10 mouse cellular contexts compared by ENCODE assay signal in the genomic region with DNA sequence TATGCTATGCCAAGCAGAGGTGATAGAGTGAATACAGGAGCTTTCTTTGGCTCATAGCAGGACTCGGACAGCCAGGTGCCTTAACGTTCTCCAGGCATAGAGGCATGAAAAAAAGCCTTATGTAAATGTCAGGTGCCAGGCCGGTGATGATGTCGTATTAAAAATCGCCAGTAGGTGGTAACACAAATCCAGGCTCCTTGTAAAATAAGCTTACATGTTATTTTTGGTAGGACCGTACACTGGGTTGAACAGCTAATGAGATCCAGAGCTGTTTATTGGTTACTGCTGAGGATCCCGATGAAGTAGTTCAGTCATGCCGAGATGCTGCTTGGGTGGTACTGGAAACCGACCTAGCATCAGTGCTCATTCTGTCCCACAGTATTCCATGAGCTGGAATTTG.
DNase-seq lines count a peak whose midpoint lies in the region; ATAC-seq and TF ChIP-seq lines count a peak whose summit lies in the region.
"Had no signal": no experiment of that assay in that cellular context is flagged by ENCODE, and none has a peak within 500 bp of the region (broad histone marks: within the 10 kb centered on the region; RNA-seq: fewer than 3 reads in every experiment).

No protein-coding gene starts in this region.

- no peaks in the 10 kb centered on the region for H3K9me3 ChIP-seq in kidney, embryonic 14.5 days (ENCODE audit: control insufficient read depth, low read length)
- H3K9me3 ChIP-seq in limb, embryonic 15.5 days = no peaks in the 10 kb centered on the region
- no peaks in the 10 kb centered on the region for H3K9me3 ChIP-seq in hindbrain, embryonic 12.5 days (replicated peaks)

- H3K4me2 ChIP-seq in kidney, embryonic 14.5 days (replicated peaks; ENCODE audit: low read depth, low read length) = no peak overlapping the region
- 0 out of 2 replicates have a peak overlapping the region, but pooled peaks have one; percentile 0 for H3K4me2 ChIP-seq in limb, embryonic 15.5 days
- H3K4me2 ChIP-seq in hindbrain, embryonic 12.5 days (replicated peaks) = no peak overlapping the region

- TF ChIP-seq POLR2A in kidney, adult 2 months (IDR thresholded peaks at IDR 0.05; ENCODE audit: low read depth, low read length) = no peak

- no peaks in the 10 kb centered on the region for H3K4me1 ChIP-seq in kidney, adult 2 months (ENCODE audit: control insufficient read depth, insufficient read depth, low read length)
- H3K4me1 ChIP-seq in kidney, embryonic 14.5 days (ENCODE audit: control insufficient read depth, insufficient read depth, low read length) = no peaks in the 10 kb centered on the region
- H3K4me1 ChIP-seq in limb, embryonic 15.5 days = peaks cover 15% of the 10 kb centered on the region
- H3K4me1 ChIP-seq in hindbrain, embryonic 12.5 days = no peaks in the 10 kb centered on the region

- 58% methylated on average over 9 of the region's 9 CpGs for WGBS in kidney, adult 2 months
- 71% methylated on average over 9 of the region's 9 CpGs for WGBS in kidney, embryonic 14.5 days
- 32% methylated on average over 9 of the region's 9 CpGs for WGBS in limb, embryonic 15.5 days
- 72% methylated on average over 9 of the region's 9 CpGs for WGBS in hindbrain, embryonic 12.5 days

- H3K27me3 ChIP-seq in kidney, adult 2 months (replicated peaks; ENCODE audit: control insufficient read depth, insufficient read depth, low read length) = no peaks in the 10 kb centered on the region
- no peaks in the 10 kb centered on the region for H3K27me3 ChIP-seq in kidney, embryonic 14.5 days (ENCODE audit: control insufficient read depth, insufficient read depth, low read length)
- H3K27me3 ChIP-seq in limb, embryonic 15.5 days = 0 out of 2 replicates have a peak, but pooled peaks cover 3% of the 10 kb centered on the region
- H3K27me3 ChIP-seq in hindbrain, embryonic 12.5 days = no peaks in the 10 kb centered on the region

- H3K4me3 ChIP-seq in kidney, adult 2 months (ENCODE audit: insufficient read depth, low read depth, low read length) = no peak overlapping the region
- no peak overlapping the region for H3K4me3 ChIP-seq in kidney, embryonic 14.5 days (ENCODE audit: low read length)
- no peak overlapping the region for H3K4me3 ChIP-seq in limb, embryonic 15.5 days
- no peak overlapping the region for H3K4me3 ChIP-seq in hindbrain, embryonic 12.5 days

- no peak overlapping the region for H3K27ac ChIP-seq in kidney, adult 2 months (ENCODE audit: insufficient read depth, low read depth, low read length)
- H3K27ac ChIP-seq in kidney, embryonic 14.5 days (ENCODE audit: low read depth, low read length) = no peak overlapping the region
- H3K27ac ChIP-seq in limb, embryonic 15.5 days = no peak overlapping the region
- no peak overlapping the region for H3K27ac ChIP-seq in hindbrain, embryonic 12.5 days

- peak; percentile 47 for DNase-seq in kidney, adult 2 months
- peak; percentile 50 for DNase-seq in forelimb bud, embryonic 11.5 days (ENCODE audit: low read depth, low spot score)
- no peak for DNase-seq in cerebellum, postnatal 10 days
- DNase-seq in left cerebral cortex, adult 9 months (ENCODE audit: low spot score in 2 of 2) = no peak
- DNase-seq: cerebellum, adult 9-11 months; right cerebral cortex, postnatal 4 days had no signal

- no peaks in the 10 kb centered on the region for H3K36me3 ChIP-seq in kidney, adult 2 months (ENCODE audit: control insufficient read depth, insufficient read depth, low read length)
- no peaks in the 10 kb centered on the region for H3K36me3 ChIP-seq in kidney, embryonic 14.5 days (ENCODE audit: control insufficient read depth, insufficient read depth, low read length)
- H3K36me3 ChIP-seq in limb, embryonic 15.5 days = no peaks in the 10 kb centered on the region
- no peaks in the 10 kb centered on the region for H3K36me3 ChIP-seq in hindbrain, embryonic 12.5 days

- ATAC-seq in kidney, embryonic 14.5 days (ENCODE audit: low FRiP score, low TSS enrichment) = no peak
- ATAC-seq in CD4-positive, CD25-positive, alpha-beta regulatory T cell, adult 4 months = peak; percentile 63
- 0 out of 2 replicates have a peak, but pooled peaks have one; percentile 48 for ATAC-seq in limb, embryonic 15.5 days (ENCODE audit: insufficient number of reproducible peaks, low FRiP score, low TSS enrichment, low read depth)
- ATAC-seq in hindbrain, embryonic 12.5 days (ENCODE audit: low FRiP score) = no peak

- H3K9ac ChIP-seq in kidney, embryonic 14.5 days (ENCODE audit: low read depth, low read length) = no peak overlapping the region
- no peak overlapping the region for H3K9ac ChIP-seq in limb, embryonic 15.5 days
- no peak overlapping the region for H3K9ac ChIP-seq in hindbrain, embryonic 12.5 days

- TF ChIP-seq CTCF in kidney, adult 2 months (conservative IDR thresholded peaks at IDR 0.05; ENCODE audit: insufficient read depth, insufficient read length, low read depth, low read length) = no peak

Comparison
In these comparisons a context has a peak if more than half of its experiments do, and no peak if none do; other contexts are left out.
1. DNase-seq: peak in kidney, adult 2 months (single experiment) and forelimb bud, embryonic 11.5 days (single experiment); none in cerebellum, postnatal 10 days (0 of 2) and left cerebral cortex, adult 9 months (0 of 2).
2. ATAC-seq: peak in CD4-positive, CD25-positive, alpha-beta regulatory T cell, adult 4 months (single experiment) and limb, embryonic 15.5 days (single experiment); none in kidney, embryonic 14.5 days (single experiment) and hindbrain, embryonic 12.5 days (single experiment).